Mouse (Mus musculus) bone marrow, adult 2 months (tissue): Measurements from ENCODE around the gene Magi2. TPM values are rescaled to one million over a fixed set of nuclear protein-coding genes. Genes with fewer than 3 reads are reported as not detected.

Experiments
- H3K27ac ChIP-seq: fragments of 200-500 bp; 2 replicates; pipeline ENCODE4 v1.5.1; 2012; ENCODE audit warnings: low read depth, mild to moderate bottlenecking, control low read depth, inconsistent platforms, low read length; ENCODE audit not compliant: control insufficient read depth, poor library complexity, insufficient read depth
- H3K4me1 ChIP-seq: fragments of 200-500 bp; 2 replicates; pipeline ENCODE4 v1.6.1; 2011; ENCODE audit warnings: low read length; ENCODE audit not compliant: control insufficient read depth, insufficient read depth
- H3K4me3 ChIP-seq: fragments of 200-500 bp; replicated peaks from 2 replicates; pipeline ENCODE3; 2011; ENCODE audit warnings: mild to moderate bottlenecking, low read depth, low read length, control low read depth; ENCODE audit not compliant: control insufficient read depth
- CTCF ChIP-seq: fragments of 200-500 bp; IDR thresholded peaks from 2 replicates; pipeline ENCODE4 v1.5.1; 2011; ENCODE audit warnings: low read length, control low read depth; ENCODE audit not compliant: control insufficient read depth, insufficient read depth
- POLR2A ChIP-seq: fragments of 200-500 bp; IDR thresholded peaks from 2 replicates; pipeline ENCODE4 v1.6.1; 2011; ENCODE audit warnings: low read depth, mild to moderate bottlenecking, control low read depth, low read length, borderline replicate concordance; ENCODE audit not compliant: control insufficient read depth
- WGBS: fragments of 180-500 bp; shearing (Covaris S2); methylation state at CpG from one replicate; pipeline ENCODE4 v1.1.7; 2018; 5-methylcytosine and 5-hydroxymethylcytosine counted together
- polyA plus RNA-seq: library from polyadenylated mRNA; stranded (reverse); fragments of >200 nt; gene quantifications from 2 replicates; pipeline ENCODE4 v1.2.4, GENCODE M21; 2011; ENCODE audit warnings: low replicate concordance; ENCODE audit not compliant: missing spikeins, insufficient read depth, insufficient read length

Gene Magi2
- polyA plus RNA-seq, 1 experiment: 0.47 TPM

GRCm38 (mm10) chr5:19745916-19746315 lies 519.1 kb downstream of the Magi2 start:
- Histone ChIP-seq H3K27ac (no peak overlapping the region), H3K4me1 (no peaks in the 10 kb centered on the region), H3K4me3 (no peak overlapping the region)
- 71% methylated on average over 6 of the region's 6 CpGs for WGBS
- TF ChIP-seq POLR2A (no peak), CTCF (no peak)

GRCm38 (mm10) chr5:19746865-19747514 lies 520.2 kb downstream of the Magi2 start:
- no peak overlapping the region for H3K4me3 ChIP-seq
- WGBS: 75% methylated on average over 12 of the region's 12 CpGs
- TF ChIP-seq POLR2A: no peak
- TF ChIP-seq CTCF: no peak
- H3K4me1 ChIP-seq: no peaks in the 10 kb centered on the region
- no peak overlapping the region for H3K27ac ChIP-seq

- Histone ChIP-seq H3K4me3 (no peak overlapping the region), H3K4me1 (no peaks in the 10 kb centered on the region), H3K27ac (no peak overlapping the region)
- 87% methylated on average over 3 of the region's 3 CpGs for WGBS
- no peak for TF ChIP-seq CTCF
- no peak for TF ChIP-seq POLR2A
These were observed 520.8 kb downstream of the Magi2 start for GRCm38 (mm10) chr5:19747631-19748030.

- Histone ChIP-seq H3K27ac (no peak overlapping the region), H3K4me3 (no peak overlapping the region), H3K4me1 (no peaks in the 10 kb centered on the region)
- no peak for TF ChIP-seq CTCF
- no peak for TF ChIP-seq POLR2A
- WGBS: 86% methylated on average over 1 of the region's 1 CpGs
These were observed 552.4 kb downstream of the Magi2 start for GRCm38 (mm10) chr5:19779224-19779623.

DNA sequence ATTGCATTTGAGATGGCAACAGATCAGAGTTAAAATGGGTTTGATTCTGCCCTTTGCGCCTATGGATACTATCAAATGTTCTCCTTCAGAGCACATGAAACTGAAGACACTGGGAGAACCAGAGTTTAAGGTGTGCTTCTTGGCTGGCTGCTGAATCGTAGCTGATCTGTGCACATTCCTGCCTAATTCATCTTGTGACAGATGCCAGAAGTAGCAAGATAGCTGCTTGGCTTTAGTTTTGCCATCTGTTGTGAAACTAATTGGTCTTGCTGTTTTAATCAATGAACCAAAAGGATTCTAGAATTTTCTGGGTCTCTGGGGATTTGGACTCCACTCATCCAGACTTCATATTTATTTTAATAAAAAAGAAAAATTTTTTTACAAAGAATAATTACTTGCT lies 553.2 kb downstream of the Magi2 start:
- no peak for TF ChIP-seq POLR2A
- no peak for TF ChIP-seq CTCF
- no peak overlapping the region for H3K27ac ChIP-seq
- WGBS: 78% methylated on average over 2 of the region's 2 CpGs
- no peak overlapping the region for H3K4me3 ChIP-seq
- no peaks in the 10 kb centered on the region for H3K4me1 ChIP-seq

GRCm38 (mm10) chr5:19785320-19785719 lies 558.5 kb downstream of the Magi2 start:
- Histone ChIP-seq H3K4me1 (no peaks in the 10 kb centered on the region), H3K27ac (no peak overlapping the region), H3K4me3 (no peak overlapping the region)
- TF ChIP-seq POLR2A (no peak), CTCF (no peak)

- no peak overlapping the region for H3K27ac ChIP-seq
- no peak overlapping the region for H3K4me3 ChIP-seq
- TF ChIP-seq POLR2A (no peak), CTCF (no peak)
- 68% methylated on average over 5 of the region's 5 CpGs for whole genome bisulfite sequencing
- no peaks in the 10 kb centered on the region for H3K4me1 ChIP-seq
These were observed 560.8 kb downstream of the Magi2 start for GRCm38 (mm10) chr5:19787522-19788144.

DNA sequence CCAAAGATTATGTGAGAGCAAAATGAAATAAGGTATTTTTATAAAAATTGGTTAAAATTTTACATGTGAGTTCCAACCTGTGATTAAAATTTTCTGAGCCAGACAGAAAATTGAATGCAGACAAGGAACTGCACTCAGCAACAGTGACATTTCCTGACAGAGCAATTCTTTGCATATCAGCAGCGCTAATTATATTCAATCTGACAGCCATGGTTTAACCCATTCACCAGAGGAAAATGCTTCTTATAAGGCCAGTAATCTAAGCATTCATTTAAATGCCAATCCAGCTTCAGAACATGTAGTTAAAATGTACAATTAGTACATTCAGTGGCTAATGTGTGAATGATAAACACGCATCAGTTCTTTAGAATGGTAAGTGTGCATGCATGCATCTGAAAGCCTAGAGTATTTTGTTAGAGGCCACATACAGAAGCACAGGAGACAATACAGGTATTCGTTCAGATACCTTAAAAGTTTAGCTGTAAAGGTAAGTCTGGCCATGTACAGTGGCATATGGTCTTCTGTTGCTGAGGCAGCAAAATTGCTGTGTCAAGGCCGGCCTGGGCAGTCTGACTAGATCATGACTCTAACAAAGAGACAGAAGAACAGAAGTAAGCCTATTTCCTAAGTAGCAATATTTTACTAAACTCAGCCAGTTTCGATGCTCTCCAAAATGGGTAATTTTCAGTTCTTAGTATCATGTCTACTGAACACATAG lies 576.4 kb downstream of the Magi2 start:
- H3K4me3 ChIP-seq: no peak overlapping the region
- TF ChIP-seq POLR2A (no peak), CTCF (no peak)
- H3K27ac ChIP-seq: no peak overlapping the region
- no peaks in the 10 kb centered on the region for H3K4me1 ChIP-seq
- WGBS: 78% methylated on average over 5 of the region's 5 CpGs

- Histone ChIP-seq H3K4me1 (no peaks in the 10 kb centered on the region), H3K27ac (no peak overlapping the region), H3K4me3 (no peak overlapping the region)
- 71% methylated on average over 2 of the region's 2 CpGs for WGBS
- TF ChIP-seq CTCF: no peak
- TF ChIP-seq POLR2A: no peak
These were observed 595.7 kb downstream of the Magi2 start for GRCm38 (mm10) chr5:19822502-19822901.
